Mouse (Mus musculus): Measurements from ENCODE around the gene Prkcd.

The Prkcd gene

DNA sequence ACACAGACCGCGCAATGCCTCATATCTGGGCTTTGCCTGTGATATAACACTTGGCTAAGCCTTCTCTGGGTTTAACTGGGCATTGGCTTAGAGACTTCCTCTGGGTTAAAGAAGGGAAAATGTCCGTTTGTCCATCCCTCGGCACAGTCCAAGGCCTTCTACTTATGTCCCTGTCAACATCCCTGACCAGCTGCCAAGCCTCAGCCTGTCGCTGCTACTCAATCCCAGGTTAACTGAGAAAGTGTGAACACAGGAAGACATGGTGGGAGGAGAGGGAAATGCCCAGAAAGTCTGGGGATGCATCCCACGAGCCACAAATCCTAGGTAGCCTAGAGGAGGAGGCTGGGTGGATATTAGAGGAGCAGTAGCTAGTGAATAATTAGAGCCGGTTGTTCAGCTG, 7.7 kb upstream of the Prkcd start:
- DNase-seq: no peak

- DNase-seq: no peak
Measured at GRCm38 (mm10) chr14:30631834-30632233, 5.8 kb upstream of the Prkcd start.

DNA sequence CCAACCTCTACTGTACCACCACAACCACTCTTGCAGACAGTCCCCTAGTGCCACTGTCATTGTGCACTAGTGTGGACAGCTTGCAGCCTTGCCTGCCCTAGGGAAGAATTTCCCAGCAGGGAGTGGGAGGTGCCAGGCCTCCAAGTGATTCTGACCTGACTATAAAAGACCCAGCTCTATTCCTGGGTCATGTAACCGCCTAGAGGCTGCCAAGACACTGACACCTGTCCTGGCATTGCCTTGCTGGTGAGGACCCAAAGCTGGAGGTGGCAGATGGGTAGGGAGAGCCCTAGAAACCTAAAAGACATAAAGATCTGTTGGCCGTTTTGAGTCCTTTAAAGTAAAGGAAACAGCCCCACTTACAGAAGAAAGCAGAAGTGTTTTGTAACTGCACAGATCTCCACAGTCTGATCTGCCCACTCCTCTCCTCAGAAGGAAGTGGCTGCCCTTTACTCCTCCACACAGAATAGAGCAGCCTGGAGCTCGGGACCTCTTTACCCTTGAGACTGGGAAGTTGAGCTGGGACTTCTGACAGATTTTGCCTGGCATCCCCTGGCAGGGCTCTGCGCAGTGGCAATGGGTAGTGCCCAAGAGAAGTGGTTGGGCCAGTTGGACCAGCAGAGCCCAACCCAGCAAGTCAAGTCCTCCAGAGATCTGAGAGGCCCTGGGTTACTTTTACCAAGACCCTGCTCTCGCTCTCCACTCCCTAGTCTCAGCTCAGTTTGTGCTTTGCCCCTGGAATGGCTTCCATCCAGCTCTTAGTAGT, 5.0 kb upstream of the Prkcd start:
- peak; percentile 60 for DNase-seq

GRCm38 (mm10) chr14:30629839-30630238, 3.8 kb upstream of the Prkcd start:
- DNase-seq: no peak

DNA sequence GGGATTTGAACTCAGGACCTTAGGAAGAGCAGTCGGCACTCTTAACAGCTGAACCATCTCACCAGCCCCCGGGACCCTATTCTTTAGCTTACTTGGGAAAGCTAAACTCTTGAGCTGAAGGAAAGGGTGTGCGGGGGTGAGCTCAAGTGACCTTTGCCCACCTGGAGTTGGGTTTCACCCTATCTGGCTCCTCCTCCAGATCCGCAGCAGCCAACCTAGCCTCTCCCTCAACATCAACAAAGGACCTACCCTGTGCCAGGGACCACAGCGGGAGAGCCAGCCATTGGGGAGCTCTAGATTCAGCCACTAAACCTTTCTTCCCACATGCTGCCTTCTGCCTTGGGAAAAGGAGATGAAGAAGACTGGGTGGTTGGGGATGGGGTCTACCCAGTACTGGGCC, 2.2 kb upstream of the Prkcd start:
- DNase-seq: no peak

DNA sequence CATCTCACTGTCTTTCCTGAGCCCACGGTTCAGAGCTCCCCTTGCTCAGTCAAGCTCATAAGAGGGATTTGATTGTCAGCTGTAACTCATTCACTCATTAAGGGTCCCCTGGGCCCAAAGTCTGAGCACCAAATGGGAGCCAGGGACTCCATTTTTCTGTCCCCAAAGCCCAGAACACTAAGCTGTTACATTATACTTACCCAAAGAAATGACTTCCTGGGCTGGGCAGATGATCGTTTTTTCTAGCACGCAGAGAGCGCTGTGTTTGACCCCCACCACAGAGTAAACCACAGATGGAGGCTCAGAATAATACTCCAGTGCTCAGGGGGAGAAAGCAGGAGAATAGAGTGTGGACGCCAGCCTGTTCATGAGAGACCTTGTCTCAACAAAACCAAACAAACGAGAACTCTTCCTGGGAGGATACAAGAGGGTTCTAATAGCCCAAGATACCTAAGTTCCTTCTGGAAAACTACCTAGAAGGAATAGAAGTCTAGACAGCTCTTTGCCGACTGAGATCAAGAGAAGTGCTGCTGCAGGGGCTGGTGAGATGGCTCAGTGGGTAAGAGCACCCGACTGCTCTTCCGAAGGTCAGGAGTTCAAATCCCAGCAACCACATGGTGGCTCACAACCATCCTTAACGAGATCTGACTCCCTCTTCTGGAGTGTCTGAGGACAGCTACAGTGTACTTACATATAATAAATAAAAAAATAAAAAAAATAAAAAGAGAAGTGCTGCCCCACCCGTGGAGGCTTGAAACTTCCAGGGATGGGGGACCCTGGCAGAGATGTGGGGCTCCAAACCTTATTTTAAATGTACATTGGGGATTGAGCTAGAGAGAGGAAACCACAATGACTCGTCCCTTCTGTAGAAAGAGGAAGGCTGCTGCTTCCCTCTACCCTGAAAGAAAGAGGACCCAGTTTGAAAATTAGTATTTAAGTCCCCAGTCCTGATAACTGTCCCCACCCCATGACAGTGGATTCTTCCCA, 1.0 kb upstream of the Prkcd start:
- no peak for DNase-seq

DNA sequence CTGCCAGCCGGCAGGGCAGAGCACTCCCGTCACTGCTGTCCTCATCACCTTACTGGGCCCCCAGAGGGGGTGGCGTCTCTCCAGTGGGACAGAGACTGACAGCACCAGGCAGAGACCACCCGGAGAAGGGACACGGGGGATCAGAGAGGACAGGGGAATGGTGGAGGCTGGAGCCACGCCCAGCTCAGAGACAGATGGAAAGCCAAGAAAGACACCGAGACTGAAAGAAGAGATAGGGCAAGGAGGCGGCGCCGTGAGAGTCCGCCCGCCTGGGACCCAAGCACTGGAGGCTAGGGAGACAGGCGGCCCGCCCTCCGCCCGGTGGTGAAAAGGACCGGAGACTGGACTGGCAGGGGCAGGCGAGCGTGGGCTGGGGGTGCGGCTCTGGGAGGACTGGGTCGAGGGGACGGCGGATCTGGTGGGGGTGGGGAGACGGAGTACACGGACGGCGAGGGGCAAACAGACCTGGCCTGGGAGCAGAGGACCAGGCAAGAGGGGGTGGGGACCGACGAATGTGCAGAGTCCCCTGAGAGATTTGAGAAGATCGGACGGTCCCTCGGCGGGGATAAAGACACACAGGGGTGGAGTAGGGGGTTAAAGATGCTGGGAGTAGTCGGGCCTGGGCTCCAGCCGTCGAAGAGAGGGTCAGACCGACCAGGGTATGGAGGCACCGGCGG, 741 bp downstream of the Prkcd start:
- DNase-seq: peak; percentile 67

DNA sequence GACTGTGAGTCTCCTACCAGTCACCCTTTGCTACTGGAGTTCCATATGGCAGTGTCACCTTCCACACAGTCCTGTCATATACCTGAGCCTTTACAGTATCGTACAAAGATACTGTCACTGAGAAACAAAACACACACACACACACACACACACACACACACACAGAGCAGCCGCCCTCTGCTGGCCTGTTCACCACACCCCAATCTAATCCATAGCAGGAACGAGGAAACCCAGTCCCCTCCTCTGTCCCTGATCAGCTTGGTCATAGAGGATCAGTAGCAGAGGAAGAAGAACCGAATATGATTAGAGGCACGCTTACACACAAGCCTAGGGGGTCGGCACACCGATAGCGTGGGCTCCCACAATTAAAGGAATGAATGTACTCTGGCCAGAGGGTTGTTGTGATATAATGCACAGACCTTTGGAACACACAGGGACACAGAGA, 1.7 kb downstream of the Prkcd start:
- no peak for DNase-seq

DNA sequence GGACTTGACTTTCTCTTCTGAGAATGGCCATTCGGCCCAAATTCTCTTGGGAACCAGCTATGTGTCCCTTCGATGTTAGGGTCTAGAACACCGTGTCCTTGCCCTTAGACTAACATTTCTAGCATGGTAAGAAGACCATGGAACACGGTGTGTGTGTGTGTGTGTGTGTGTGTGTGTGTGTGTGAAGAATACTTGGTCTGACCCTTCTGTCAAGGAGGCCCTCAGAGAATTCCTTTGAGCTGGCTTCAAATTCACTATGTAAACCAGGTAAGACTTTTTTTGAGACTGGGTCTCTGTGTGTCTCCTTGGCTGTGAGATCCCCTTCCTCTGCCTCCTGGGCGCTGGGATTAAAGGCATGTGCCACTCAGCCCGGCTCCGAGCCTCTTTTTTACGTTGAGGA, 3.5 kb downstream of the Prkcd start:
- no peak for DNase-seq

- peak; percentile 60 for DNase-seq
Measured at GRCm38 (mm10) chr14:30622130-30622529, 3.9 kb downstream of the Prkcd start.

DNA sequence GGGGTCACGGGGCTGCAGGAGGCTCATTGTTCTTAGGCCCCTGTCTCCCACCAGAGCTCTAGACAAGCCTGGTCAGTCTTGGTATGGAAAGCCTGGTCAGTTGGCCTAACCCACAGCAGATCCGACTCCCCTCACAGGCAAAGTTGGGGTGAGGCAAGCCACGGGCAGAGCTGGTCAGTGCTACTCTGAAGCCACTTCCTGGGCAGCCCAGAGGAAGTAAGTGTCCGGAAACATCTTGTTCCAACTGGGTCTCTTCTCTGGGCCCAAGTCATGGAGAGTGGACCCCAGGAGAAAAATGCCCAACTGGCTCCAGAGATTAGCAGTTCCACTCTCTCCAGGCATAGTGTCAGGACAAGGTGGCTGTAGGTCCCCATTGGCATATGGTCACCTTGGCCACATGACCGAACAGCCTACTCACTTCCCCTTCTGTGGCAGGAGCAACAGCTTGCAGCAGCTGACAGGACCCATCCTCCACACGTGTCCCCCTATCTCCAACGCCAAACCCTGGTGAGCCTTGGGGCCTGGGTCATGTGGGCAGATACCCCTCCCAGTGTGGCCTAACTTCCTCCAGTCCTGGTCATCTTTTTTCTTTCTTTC, 5.9 kb downstream of the Prkcd start:
- no peak for DNase-seq

DNA sequence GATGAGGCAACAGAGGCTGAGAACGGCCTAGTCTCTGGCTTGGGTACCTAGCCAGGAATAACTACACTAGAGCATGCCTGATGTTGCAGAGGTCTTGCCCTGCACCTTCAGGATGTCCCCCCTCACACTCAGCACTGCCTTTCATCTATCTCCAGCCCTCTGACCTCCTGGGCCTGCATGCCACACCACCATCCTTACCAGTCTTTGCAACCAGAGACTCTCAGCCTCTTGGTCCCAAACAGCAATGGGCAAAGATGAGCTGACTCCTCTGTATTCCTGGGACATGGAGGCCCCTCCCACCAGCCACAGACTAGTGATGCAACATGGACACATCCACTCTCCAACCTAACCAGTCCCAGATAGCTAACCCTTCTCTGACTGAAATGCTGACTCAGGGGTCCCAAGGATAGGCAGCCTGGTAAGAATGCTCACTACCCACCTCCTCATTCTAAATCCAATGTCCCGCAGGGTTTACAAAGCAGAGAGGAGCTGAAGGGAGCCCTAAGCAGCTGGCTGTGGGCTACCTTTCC, 7.2 kb downstream of the Prkcd start:
- DNase-seq: no peak

GRCm38 (mm10) chr14:30616751-30617150, 9.3 kb downstream of the Prkcd start:
- DNase-seq: no peak

DNA sequence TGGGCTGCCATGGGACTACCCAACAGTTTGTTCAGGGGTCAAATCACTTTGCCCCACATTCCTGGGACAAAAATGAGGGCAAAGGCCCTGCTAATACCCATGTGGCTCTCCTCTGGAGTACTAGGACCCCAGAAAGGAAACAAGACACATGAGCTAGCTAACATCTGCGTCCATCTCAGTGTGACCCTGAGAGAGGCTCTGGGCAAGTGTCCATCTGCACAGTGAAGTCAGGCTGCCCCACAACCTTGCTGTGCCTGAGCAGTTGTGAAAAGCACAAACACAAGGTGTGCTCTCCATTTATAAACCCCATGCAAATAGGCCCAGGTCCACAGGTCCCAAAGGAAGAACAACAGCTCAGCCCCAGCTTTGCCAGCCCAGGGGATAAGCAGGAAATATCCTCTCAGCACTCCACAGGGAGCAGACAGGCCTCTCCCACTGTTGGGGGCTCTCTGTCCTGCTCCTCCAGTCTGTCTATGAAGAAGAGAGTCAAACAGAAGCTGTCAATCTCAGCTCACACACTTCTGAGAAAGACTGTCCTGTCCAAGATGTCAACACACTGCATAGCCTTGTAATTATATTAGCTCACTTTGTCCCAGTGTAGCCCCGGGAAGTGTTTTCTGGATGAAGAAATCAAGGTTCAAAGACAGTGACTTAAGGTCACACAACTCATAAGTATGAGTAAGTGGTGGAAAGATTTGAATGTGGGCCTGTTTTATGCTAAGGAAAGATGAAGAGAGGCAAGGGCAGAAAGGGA, 12.9 kb downstream of the Prkcd start:
- no peak for DNase-seq

GRCm38 (mm10) chr14:30612523-30612922, 13.5 kb downstream of the Prkcd start:
- peak; percentile 91 for DNase-seq

- no peak for DNase-seq
Measured at GRCm38 (mm10) chr14:30610940-30611339, 15.1 kb downstream of the Prkcd start.

GRCm38 (mm10) chr14:30610304-30610703, 15.7 kb downstream of the Prkcd start:
- DNase-seq: no peak

DNA sequence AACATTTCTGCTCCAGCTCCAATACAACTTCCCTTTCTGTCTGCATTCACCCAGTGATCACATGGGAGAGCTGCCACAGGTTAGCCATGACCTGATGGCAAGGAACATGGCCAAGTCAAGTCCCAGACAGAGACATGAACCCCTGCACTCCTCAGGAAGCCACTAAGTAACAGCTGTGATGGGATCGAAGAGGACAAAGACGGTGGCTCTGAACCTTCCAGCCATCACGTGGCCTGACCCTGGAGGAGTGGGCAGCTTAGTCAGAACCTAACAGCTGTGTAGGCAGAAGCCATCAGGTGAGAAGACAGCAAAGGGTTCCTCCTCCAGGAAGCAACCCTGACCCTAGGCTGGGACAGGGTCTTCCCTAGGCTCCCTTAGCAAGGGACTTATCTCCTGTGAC, 16.5 kb downstream of the Prkcd start:
- no peak for DNase-seq

GRCm38 (mm10) chr14:30608176-30608575, 17.8 kb downstream of the Prkcd start:
- no peak for DNase-seq

- no peak for DNase-seq
Measured at GRCm38 (mm10) chr14:30607696-30608095, 18.3 kb downstream of the Prkcd start.

DNA sequence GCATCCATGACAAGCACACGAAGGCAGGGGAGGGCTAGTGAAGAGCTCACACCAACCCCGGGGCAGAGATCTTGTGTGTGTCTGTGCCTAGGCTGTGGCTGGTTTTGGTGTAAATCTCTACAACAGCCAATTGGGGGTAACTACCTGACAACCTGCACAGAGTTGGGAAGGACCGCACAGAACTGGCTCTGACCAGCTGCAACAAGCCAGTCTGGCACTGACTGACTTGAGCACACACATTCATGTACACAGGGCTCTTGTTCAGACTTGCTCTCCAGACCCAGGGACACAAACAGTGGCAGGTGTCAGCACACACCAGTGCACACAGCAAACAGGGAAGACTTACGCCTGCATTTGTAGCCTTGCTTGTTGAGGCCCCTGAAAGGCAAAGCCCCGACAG, 19.2 kb downstream of the Prkcd start:
- DNase-seq: no peak

DNA sequence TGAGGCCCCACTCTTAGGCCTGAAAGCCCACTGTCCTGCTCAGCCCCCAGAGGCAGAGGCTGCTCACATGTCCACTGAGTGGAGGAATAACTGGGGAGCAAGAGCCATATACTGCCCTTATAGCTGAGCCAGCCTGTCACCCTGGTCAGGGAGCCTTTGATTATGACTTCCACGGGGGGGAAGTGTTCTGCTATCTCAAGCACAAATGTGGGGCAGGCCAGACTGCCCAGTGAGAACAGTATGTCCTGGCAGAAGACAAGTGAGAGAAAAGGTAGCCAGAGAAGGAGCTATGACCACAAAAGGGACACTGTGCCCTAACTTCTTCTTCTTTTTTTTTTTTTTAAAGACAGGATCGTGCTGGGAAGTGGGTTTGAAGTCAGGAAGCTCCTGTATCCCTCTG, 28.9 kb downstream of the Prkcd start:
- DNase-seq: no peak

All from lung, postnatal 14 days (tissue).